Mouse (Mus musculus): ENCODE data around the gene Cdca7.

The Cdca7 gene

GRCm38 (mm10) chr2:72491650-72492049 is 15.7 kb downstream of the Cdca7 start:
- peak; percentile 87 for DNase-seq (ENCODE audit: low read depth, low spot score)

- peak; percentile 27 for DNase-seq (ENCODE audit: low read depth, low spot score)
Measured at GRCm38 (mm10) chr2:72493039-72493438, 17.1 kb downstream of the Cdca7 start.

DNA sequence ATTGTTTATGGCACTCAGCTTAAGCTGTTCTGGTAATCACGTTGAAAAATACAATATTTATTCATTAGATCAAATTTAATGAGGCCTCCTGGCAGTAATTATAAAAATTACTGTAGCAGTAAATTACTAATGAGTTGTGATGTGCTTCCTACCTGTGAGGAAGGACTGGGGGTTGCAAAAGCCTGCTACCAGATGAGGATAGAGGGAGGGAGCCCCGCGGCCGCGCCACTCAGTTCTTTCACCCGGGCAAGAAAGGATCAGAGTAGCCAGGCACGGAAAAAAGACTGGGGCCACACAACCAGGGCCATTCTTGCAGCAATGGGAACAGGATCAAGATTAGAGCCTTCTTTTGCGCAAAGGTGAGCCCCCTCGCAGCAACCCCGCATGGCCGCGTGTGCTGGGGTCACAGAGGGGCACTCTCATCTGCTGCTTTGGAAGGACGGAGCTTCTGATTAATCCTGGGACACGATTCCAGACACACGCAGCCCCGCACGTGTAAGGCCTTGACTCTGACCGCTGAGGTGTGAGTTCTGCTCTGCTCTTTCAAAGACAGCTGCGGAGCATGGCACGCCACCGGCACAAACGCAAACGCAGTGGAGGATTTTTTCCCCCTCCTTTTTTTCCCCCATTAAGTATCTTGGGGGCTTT is 23.2 kb downstream of the Cdca7 start:
- DNase-seq (ENCODE audit: low read depth, low spot score): no peak

- DNase-seq (ENCODE audit: low read depth, low spot score): no peak
Measured at GRCm38 (mm10) chr2:72499782-72500411, 23.9 kb downstream of the Cdca7 start.

DNA sequence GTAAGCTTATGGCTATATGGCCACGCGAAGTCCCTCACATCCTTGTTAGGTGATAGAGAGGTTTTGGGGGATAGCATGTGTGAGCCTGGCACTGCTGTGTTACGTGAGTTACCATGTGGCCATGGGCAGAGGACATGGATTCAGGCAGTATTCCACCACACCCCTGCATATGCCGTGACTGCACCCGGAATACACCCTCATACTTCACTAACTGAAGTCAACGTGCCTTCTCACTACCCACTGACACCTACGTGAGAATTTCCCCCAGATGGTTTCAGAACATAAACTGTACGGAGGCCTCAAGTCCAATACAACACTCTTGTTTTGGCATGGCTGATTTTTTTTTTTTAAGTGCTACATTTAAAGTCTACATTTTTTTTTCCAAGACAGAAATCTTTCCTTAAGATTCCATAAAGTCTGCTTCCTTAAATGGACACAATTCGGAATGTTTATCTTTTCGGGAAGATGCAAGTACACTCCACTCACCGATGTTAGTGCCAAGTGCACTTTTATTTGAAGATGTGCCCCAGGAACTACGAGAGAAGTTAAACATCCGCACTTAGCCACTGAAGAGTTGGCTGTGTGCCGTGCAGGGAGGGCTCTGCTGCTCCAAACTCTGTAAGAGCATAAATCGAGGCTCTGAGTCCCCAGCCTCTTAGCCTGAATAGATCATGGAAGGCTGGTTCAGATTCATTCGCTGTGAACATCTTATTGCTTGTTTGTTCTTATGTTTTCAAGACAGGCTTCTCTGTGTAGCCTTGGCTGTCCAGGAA is 26.3 kb downstream of the Cdca7 start:
- no peak for DNase-seq (ENCODE audit: low read depth, low spot score)

DNA sequence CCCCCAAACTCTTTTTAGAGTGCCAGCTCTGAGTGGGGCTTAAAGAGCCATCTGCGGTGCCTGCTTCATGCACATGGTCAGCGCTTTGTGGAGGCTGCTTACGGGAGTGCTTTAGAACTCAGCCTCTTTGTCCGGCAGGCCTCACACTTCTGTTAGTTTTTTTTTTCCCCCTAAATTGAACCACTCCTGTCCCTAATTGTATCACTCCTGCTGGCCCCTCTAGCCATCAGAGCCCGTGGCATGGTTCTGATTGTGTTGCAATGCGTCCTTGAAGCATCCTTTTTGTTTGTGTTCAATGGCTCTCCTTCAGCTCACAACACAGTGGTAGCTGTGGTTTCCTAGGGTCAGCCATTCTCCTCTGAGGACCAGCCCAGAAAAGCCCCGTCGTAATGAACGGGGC is 27.7 kb downstream of the Cdca7 start:
- no peak for DNase-seq (ENCODE audit: low read depth, low spot score)

- DNase-seq (ENCODE audit: low read depth, low spot score): peak; percentile 52
Measured at GRCm38 (mm10) chr2:72507855-72508635, 32.1 kb downstream of the Cdca7 start.

GRCm38 (mm10) chr2:72508891-72509290 is 32.9 kb downstream of the Cdca7 start:
- no peak for DNase-seq (ENCODE audit: low read depth, low spot score)

GRCm38 (mm10) chr2:72515526-72515925 is 39.6 kb downstream of the Cdca7 start:
- DNase-seq (ENCODE audit: low read depth, low spot score): peak; percentile 89

DNA sequence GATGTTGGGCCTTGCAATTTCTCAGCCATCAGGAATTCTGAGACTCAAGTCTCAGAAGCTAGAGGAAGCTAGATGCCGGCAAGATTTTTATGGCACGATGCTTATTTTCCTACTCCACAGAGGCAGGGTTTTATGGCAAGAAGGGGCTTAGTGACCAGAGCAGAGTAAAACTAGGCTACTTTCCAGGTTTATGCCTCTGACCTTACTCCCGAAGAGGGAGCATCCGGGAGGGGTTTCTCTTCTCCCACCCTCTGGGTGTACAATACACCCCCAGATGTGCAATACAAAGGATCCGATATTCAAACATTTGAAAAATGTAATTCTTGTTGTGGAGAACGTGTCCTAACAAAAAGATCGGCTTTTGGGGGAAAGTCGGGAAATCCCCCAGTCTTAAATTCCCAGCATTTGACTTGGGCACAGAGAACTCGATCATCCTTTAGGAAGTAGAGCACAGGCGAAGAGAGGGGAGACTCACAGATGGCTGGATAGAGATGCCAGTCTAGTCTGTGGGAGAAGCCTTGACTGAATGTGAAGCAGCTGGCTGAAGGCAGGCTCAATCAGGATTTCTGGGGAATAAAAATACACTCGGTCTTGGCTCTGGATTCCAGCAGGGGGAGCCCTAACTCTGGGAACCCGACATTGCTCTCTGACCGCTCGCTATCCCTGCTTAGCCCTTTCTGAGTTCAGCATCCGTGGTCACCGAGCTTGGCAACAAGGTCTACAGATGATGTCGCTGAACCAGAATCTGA is 40.2 kb downstream of the Cdca7 start:
- peak; percentile 90 for DNase-seq (ENCODE audit: low read depth, low spot score)

GRCm38 (mm10) chr2:72516720-72517089 is 40.7 kb downstream of the Cdca7 start:
- no peak for DNase-seq (ENCODE audit: low read depth, low spot score)

DNA sequence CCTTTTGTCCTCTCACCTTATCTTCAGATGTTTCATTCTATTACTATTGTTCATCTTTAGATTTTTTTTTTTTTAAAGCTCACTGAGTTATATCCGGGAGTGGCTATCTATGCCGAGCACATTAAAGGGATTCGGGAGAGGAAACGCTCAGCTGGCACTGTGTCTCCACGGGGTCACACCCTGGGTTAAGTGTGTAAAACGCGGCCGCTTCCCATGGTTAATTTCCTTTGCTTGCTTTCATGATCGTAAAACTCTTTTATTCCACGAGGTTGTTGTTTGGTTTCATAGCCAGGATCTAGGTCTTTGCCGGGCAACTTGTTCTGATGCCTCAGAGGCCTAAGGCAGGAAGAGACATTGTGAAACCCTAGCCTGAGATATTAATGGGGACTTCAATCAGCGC is 48.1 kb downstream of the Cdca7 start:
- DNase-seq (ENCODE audit: low read depth, low spot score): no peak

- no peak for DNase-seq (ENCODE audit: low read depth, low spot score)
Measured at GRCm38 (mm10) chr2:72525556-72525955, 49.6 kb downstream of the Cdca7 start.

- DNase-seq (ENCODE audit: low read depth, low spot score): no peak
Measured at GRCm38 (mm10) chr2:72529026-72529357, 53.0 kb downstream of the Cdca7 start.

GRCm38 (mm10) chr2:72529358-72530319 is 53.7 kb downstream of the Cdca7 start:
- DNase-seq (ENCODE audit: low read depth, low spot score): no peak

DNA sequence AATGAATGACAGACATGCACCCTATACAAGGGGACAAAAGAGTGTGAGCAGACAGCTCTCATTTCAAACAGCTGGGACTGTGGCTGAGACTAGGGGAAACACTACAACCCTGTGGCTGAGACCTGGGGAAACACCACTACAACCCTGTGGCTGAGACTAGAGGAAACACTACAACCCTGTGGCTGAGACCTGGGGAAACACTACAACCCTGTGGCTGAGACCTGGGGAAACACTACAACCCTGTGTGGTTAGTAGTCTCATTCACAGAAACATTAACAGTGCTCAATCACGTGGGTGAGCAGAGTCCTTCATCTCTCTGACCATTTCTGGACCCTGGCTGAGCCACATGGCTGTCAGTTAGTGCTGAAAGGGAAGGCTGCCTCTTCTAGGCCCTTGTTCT is 59.9 kb downstream of the Cdca7 start:
- no peak for DNase-seq (ENCODE audit: low read depth, low spot score)
